Mouse (Mus musculus) cerebellum, adult 9-10 months (tissue): ENCODE data around the gene Msi2.
A peak's percentile ranks its signal among the peaks of the same experiment; 100 is the strongest.

Source experiments
- DNase-seq: peaks from one replicate; pipeline ENCODE4 v3.0.0; 2022

Gene Msi2

DNA sequence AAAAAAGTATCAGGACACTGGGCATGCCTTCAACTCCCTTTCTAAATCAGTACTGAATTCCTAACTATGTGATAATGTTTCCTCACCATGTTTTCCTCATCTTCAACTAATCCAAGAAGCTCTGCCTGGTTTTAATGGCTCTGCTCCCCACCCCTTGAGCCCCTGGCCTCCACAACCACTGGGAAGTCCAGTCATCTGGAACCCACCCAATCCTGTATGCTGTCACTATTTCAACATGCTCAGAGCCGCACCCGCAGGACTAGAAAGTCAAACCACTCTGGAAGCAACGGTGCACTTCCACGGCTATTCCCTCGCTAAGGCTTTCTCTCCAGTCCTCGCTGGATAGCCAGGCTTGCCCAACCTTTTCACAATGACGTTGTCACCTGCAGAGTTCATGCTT is 106.2 kb downstream of the Msi2 start:
- no peak for DNase-seq

DNA sequence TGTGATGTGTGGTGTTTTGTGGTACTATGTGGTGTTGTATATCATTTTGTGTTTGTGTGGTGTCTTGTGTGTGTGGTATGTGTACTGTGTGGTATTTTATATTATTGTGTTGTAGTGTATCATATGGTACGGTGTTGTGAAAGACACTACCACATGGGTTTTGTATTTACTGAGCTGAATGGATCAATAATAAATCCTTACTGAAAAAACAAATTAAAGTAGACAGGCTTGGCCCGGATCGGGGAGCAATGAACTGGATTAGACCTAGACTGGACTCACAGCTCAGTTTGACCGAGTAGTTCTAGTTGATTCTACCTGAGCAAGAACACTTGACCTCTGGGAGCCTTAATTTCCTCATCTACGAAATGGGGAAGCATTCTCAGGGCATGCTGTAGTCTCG is 107.5 kb downstream of the Msi2 start:
- no peak for DNase-seq

DNA sequence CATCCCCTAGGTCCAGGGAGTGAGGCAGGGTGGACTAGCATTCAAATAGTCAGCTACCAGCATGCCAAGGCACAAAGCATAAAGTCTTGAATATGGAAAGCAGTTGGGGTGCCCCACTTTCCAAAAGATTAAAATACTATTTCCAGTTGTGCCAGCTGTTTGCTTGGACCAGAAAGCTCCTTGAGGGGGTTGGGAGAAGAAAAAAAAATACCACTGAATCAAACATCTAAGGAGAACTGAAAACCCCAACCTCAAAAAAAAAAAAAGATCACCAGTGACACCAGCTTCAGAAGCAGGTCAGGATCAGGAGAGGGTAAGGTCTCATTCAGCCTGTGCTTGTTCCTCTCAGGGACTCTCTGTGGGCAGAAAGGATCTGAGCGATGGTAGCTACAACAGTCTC is 108.2 kb downstream of the Msi2 start:
- no peak for DNase-seq

GRCm38 (mm10) chr11:88608584-88608983 is 109.7 kb downstream of the Msi2 start:
- no peak for DNase-seq

DNA sequence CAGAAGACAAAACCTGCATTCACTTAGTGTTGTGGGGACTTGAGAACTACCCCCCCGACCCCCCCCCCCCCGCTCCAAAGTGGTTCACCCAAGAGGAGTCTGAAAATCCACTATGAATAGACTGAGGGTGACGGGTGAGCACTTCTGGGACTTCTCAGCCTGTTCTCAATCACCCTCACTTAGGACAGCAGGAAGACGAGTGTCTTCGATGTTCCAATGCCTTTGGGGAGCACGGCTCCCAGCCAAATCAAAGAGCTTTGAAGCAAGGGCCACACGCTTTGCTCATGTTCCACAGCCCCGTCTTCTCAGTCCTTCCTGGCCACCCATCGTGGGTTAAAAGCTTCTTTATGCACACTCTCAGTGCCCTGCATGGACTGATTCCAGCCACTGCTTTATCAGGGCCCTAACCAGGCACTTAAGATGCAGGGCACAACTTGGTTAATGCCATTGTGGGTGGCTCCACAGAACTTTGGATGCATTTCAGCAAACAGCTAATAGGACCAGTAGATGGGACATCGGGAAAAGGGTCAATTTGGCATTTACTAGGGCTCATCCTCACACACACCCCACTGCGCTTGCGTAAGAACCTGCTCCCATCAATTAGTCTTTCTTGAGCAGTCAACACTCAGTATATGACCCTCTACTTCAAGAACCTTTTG is 110.5 kb downstream of the Msi2 start:
- no peak for DNase-seq

DNA sequence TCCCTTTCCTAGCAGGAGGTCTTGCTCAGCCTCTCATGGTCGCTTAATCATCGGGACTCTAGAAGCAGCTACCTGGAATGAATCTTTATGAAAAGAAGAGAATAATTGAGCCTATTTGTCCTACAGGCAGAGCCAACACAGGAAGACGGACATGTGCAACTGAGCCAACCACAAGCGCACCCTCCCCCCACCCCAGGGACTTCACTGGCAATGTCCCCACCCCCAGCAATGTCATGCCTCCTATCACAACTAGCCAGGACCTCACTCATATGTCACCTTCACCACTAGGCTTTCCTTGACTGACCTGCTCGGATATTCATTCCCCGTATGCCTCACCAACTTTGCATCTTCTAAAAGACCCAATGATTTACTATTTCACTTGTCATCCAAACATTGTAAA is 112.5 kb downstream of the Msi2 start:
- DNase-seq, result no peak

GRCm38 (mm10) chr11:88605098-88605525 is 113.2 kb downstream of the Msi2 start:
- DNase-seq, result no peak

- DNase-seq, result no peak
Observed at GRCm38 (mm10) chr11:88604635-88605034, 113.7 kb downstream of the Msi2 start.

GRCm38 (mm10) chr11:88603366-88603765 is 114.9 kb downstream of the Msi2 start:
- no peak for DNase-seq

DNA sequence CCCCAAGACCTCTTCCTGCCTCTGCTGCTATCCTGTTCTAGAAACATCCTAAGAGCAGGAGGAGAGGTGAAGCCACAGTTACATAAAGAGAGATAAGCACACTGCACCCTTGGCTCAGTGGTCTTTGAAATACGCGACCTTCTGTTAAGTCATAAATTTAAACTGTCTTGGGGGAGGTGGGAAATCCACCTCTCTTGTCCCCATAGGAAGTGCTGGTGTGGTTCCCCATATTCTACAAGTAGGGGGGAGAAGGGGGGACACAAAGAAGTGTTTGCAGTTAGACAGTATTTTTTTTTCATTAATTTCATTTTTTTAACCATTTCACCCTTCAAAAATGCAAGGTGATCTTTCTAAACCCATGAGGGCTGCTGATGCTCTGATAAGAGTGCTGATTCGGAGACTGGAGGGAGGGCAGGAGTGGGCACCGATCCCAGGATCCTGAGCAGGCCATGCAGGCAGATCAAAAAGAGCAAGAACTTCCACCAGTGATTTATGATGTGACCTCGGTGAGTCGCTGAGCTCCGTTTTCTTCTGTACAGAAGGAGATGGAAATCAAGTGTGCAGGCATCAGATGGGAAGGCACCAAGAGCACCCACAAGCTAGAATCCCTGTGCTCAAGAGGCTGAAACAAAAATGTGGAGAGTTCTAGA is 115.7 kb downstream of the Msi2 start:
- no peak for DNase-seq

GRCm38 (mm10) chr11:88600194-88600593 is 118.1 kb downstream of the Msi2 start:
- no peak for DNase-seq

- DNase-seq, result peak; percentile 53
Observed at GRCm38 (mm10) chr11:88599332-88600130, 118.8 kb downstream of the Msi2 start.

- DNase-seq, result no peak
Observed at GRCm38 (mm10) chr11:88598848-88599175, 119.5 kb downstream of the Msi2 start.

DNA sequence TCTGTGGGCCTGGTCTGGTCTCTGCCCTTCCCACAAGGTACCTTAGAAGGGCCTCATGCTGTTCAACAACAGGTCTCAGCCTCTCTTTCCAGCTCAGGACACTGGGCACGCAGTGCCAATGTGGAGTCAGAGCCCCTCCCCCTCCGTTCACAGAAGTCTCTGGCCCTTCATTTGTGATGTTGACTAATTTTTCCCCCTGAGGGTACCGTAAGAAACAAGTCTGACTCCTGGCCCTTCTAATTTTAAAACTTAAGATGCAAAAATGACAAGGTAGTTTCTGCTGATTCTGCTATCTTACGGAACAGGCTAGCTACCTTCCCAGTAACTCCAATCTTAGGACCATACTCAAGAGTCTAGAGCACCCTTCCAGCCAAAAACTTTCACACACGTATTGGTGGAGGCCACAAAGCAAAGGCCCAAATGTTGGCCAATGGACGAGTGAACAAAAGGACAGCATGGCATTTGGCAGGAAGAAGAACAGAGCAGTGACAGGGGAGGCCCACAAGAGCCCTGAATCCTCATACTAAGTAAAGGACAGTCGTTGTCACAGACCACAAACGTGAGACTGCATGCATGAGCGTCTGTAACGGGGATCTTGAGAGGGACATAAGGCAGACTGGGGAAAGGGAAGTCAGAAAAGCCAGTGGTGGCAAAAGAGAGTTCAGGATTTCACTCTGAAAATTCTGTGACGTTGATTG is 120.0 kb downstream of the Msi2 start:
- no peak for DNase-seq

DNA sequence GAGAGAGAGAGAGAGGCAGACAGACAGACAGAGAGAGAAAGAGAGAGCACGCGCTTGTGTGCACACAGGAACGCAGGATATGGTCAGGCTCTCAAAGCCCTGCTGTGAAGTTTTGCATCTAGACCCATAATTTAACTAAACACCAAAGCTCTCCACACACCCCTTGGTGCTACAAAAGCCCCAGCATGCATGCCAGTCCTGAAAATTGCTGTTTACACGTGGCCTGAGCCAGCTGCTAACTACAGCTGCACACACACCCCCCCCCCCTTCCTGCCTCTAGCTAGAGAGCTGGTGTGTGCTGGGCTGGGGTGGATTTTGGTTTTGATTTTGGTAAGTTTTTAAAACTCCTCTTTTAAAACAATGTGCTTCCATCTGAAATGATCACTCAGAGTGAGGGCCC is 122.7 kb downstream of the Msi2 start:
- DNase-seq, result no peak

DNA sequence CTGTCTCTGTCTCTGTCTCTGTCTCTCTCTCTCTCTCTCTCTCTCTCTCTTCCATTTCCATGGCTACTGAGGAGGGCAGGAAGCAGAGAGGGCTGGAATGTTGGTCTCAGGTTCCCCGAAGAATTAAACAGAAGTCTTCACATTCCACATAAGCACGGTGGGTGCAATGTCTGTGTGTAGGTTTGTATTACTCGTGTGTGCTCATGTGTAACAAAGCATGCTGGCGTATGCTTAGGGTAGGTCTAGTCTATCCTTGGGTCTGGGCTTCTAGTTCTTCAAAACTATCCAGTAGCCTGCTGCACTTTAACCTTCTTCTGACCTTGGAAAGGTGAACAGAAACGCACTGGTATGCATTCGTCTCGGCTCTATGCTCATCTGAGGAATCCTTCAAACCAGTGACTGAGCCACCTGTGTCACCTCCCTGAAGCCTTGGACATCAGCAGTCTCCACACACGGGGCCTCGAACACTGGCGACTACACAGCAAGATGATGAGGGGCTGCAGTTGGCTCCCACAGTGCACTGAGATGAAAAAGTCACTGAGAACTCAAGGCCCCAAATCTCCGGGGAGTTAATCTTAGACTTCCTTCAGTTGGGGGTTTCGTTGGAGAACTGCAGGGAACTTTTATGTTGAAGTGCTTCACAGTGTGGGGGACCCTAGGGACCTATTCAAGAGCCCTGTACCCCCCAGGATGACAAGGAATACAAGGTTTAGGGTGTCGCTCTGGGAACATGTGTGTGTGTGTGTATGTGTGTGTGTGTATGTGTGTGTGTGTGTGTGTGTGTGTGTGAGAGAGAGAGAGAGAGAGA is 123.3 kb downstream of the Msi2 start:
- DNase-seq, result no peak

DNA sequence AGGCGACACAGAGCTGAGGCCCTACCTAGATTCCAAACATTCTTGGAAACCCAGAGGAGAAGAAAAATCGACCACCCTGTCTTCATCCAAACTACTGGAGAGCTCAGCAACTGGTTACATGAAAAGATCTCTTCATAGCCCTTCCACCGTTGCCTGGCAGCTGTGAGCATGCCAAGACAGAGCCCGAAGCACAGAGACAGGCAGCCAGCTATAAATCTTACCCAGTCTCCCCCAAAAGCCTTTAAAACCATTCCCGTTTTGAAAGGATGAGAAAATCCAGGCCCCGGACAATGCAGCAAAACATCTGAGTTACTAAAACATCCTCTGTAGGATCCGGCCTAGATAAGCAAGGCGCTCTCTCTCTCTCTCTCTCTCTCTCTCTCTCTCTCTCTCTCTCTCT is 124.3 kb downstream of the Msi2 start:
- no peak for DNase-seq

- DNase-seq, result peak; percentile 70
Observed at GRCm38 (mm10) chr11:88592099-88592498, 126.2 kb downstream of the Msi2 start.

GRCm38 (mm10) chr11:88590647-88591046 is 127.7 kb downstream of the Msi2 start:
- no peak for DNase-seq

- peak; percentile 66 for DNase-seq
Observed at GRCm38 (mm10) chr11:88589641-88590040, 128.7 kb downstream of the Msi2 start.

DNA sequence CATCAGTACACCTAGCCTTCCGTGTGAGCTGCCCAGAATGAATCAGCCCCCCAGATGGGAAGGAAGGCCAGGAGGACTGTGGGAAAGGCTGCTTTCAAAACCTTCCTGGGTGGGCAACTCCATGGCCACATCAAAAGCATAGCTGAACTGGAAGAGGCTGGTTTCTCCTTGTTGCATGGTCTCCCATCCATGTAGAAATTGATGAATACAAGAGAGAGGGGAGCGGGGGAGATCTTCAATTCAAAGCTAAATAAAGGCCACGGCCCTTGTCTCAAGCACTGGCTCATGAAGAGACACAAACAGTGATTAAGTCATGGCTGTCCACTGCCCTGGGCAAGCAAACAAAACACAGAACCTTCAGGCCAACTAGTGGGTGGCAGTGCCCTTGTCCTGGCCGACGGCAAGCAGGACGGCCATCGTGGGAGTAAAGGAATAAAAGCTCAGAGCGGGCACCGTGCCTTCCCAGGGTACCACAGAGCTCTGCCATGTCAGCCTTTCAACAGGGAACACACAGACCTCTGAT is 129.6 kb downstream of the Msi2 start:
- no peak for DNase-seq

- no peak for DNase-seq
Observed at GRCm38 (mm10) chr11:88587710-88588109, 130.6 kb downstream of the Msi2 start.
